Mouse (Mus musculus) heart, postnatal 0 days (tissue): ENCODE measurements around the gene Kcnj6.

Experiments
- CTCF ChIP-seq: IDR thresholded peaks from 2 replicates; pipeline ENCODE4 v1.5.1; 2016; ENCODE audit warnings: antibody characterized with exemption, control low read depth, low read depth
- EP300 ChIP-seq: IDR thresholded peaks from 2 replicates; pipeline ENCODE4 v1.6.1; 2016; ENCODE audit warnings: antibody characterized with exemption, low read depth

DNA sequence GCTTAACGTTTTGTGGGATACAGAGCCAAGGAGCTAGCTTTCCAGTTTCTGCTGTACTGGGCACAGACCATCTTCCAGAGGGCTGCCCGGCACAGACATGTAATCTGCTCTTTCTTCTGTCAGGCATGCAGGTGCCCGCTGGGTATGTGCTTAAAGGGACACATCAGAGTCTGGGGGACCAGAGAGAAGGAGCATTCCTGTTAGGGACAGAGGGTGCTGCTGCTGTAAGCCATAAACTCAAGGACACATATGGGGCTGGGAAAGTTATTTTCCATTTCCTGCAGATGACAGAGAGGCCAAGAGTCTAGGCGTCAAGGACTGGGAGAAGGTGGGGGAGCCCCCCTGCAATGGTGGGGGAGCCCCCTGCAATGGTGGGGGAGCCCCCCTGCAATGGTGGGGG lies 278.0 kb downstream of the Kcnj6 start:
- TF ChIP-seq CTCF (no peak), EP300 (no peak)
